Mouse (Mus musculus): ENCODE data around the gene Lbp. TPM values are rescaled to one million over a fixed set of nuclear protein-coding genes. Genes with fewer than 3 reads are reported as not detected.

Gene Lbp
- total RNA-seq, 2 experiments from 2014 or later, result 33.3 to 70.2 TPM

DNA sequence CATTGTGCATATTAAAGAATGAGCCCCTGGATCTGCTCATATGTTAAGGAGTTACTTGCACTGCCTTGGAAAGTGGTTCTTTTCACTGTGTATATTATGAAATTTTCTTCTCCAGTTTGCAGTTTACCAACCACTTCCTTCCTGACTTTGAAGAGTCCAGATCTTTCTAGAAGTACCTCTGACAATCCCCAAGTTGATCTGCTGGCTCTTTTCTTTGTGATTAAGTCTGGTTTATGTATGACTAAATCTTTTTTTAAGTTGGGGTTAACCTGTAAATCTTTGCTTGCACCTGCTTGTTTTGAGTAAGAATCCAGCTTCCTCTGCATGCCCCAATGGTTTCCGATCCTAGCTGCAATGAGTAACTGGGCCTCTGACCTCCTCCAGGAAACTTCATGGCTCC is 6.8 kb downstream of the Lbp start:
- DNase-seq, result no peak

DNA sequence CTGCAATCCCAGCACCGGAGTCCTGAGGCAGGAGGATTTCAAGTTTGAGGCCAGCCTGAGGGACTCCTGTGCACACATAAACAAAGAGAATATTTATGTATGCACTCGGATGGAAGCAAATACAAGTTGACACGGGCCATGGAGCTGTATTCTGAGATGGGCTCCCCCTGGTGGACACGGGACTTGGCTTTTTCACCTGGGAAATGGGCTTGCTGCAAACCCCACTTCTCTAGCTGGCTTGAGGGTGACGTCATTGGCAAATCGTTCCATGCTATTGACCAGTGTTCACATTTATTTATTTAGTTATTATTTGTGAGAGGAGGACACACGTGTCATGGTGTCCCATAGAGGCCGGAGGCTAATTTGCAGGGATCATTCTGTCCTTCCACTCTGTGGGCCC is 10.1 kb downstream of the Lbp start:
- DNase-seq, result no peak

DNA sequence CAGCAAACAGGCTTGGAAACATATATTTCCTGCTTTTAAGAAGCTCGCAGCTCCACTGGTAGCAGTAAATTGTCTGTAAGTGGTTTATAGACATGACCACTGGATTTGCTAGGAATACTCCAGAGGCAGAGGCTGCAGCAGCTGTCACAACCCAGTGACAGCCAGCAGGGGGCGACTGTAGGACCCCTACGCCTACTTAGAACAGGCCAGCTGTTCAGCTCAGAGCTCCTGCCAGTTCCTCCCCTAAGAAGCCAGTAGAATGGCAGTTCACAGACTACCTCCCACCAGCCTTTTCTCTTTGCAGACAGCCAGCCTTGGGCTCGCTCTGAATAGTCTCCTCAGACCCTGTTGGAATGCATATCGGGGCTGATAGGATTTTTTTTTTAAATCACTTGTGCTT is 10.7 kb downstream of the Lbp start:
- peak; percentile 74 for DNase-seq

DNA sequence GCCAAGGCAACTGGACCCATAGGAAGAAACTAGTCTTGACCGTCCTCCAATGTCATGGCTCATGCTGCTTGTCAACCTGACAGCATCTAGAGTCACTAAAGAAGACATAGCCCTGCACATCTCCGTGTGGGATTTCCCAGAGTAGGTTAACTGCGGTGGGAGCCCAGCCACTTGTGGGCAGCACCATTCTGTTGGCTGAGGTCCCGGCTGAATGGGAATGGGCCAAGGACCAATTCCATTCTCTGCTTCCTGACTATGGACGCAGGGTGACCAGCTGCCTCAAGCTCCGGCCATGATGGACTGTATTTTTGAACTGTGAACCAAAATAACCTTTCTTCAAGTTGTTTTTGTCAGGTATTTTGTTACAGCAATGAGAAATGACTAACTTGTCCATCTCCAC is 15.3 kb downstream of the Lbp start:
- no peak for DNase-seq

DNA sequence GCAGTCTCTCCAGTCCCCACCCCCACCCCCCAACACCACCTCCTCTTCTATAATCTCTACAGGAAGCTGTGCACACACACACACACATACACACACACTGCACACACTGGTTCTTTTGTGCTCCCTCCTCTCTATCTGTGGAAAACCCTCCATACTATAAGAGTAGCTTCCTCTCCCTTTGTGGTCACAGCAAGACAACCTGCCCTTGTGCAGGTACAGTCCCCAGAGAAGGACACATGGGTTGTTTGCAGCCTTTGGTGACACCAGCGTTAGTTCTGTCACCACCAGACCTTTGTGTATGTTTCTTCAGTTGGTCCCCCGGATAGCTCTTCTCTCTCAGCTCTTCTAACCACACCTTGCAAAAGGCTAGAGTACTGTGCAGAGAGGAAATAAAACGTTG is 16.6 kb downstream of the Lbp start:
- DNase-seq, result no peak

DNA sequence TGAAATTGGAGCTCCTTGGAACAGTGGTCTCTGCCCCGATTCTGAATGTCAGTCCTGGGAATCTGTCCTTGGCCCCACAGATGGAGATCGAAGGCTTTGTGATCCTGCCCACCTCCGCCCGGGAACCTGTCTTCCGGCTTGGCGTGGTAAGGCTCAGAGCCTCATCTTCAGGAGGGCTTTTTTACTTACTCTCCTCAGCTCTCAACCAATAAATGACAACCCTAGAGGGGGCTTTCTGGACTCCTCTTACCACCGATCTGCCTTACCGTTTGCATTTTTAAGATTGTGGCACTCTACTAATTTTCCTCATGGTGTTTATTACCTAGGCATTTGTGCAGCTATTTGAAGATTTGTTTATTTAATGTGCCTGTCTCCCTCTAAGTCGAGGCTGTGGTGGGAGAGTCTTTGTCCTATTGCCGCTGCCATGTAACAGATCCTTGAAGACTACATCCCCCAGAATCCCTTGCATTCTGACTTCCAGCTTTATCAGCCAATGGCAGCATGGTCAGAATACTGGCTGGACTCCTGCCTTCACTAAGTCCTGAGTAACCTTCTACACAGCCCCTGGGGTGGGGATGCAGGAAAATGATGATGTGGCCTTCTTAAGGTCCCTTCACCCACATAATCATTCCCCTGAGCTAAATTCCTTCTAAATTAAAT is 18.4 kb downstream of the Lbp start:
- DNase-seq, result peak; percentile 25

DNA sequence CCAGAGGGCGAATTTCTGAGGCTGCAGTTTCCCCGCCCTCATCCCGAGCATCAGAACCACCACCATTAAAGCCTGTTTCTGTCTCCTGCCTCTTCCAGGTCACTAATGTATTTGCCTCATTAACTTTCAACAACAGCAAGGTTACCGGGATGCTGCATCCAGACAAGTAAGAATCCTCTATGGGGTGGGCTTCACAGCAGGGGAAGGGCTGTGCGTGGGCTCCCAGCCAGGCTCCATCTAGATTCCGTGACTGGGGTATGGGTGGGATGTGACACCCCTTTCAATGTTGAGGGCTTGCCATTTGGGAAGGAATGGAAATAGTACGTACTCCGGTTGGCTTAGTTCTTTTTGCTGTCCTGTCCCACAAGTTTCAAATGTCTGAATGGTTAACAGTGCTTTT is 19.3 kb downstream of the Lbp start:
- DNase-seq, result no peak

DNA sequence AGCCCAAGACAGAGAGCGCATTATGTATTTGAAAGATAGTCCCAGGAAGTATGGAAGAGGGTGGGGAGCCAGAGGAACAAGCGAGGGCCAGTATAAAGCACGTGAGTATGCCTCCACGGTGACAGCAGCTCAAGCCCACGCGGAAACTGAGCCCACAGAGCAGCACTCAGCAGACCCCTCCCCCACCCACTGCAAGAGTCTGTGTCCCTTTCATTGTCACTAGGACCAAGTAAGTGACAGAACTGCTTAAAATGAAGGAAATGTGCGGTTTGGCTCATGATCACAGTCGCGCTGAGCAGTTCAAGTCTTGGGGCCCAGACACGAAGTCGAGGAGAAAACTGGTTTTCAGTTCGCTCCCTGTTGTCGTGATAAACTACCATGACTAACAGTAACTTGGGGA is 28.1 kb downstream of the Lbp start:
- DNase-seq, result no peak

DNA sequence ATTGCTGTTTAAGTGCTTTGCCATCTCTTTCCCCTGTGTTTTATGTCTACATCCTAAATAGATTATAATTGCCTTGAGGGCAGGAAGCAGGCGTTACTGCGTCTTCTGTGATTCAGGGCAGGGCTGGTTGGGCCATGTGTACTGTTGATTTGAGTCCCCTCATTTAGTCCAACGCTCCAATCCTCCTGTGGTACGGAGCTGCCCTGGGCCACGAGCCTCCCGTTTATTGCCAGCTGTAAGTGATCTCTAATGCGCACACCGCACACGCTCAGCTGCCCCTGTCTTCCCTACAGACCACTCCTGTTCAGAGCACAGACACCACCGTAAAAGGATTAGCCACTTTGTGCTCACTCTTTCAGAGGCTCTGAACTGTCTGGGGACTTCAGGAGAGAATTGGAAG is 31.4 kb downstream of the Lbp start:
- DNase-seq, result no peak

DNA sequence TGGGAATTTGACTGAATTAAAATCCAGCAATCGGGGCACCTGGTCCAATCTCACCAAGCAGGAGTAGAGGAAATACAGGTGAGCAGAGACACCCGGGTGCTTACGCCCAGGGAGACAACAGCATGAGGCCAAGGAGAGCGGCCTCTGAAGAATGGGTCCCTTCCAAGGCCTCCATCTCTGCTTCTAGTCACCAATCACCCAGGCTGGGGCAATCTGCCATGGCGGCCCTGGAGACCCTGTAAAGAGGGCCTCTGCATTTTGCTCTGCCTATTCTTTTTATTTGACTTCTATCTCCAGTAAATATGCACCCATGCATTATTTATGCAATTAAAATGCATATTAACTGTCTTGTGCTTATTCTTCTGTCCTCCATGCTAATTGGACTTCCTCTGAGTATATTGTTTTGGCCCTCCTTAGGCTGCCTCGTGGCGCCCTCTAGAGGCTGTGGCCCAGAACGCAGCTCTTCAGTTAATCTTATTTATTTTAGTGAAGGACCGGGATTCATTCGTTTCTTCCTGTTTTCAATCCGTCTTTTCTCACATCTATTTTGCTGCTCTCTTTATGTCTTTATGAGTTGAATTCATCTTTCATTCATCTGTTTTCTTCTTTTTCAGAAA is 33.8 kb downstream of the Lbp start:
- peak; percentile 77 for DNase-seq

DNA sequence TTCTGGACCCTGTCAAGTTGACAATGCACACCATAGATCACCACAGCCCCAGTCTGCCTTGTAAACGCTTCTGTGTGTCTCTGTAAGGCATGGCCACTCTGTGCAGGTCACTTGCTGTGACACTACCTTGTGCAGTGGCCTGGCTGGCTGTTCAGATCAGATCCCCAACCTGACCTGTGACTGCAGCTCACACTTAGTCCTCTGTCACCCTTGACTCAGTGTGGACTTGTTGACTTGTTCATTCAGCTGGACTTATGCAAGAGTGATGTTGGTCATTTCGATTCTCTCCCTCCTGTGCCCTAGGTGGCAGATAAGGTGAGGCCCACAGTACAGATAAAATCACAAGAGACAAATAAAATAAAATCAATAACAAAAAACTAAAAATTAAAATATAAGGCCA is 35.0 kb downstream of the Lbp start:
- DNase-seq, result no peak

DNA sequence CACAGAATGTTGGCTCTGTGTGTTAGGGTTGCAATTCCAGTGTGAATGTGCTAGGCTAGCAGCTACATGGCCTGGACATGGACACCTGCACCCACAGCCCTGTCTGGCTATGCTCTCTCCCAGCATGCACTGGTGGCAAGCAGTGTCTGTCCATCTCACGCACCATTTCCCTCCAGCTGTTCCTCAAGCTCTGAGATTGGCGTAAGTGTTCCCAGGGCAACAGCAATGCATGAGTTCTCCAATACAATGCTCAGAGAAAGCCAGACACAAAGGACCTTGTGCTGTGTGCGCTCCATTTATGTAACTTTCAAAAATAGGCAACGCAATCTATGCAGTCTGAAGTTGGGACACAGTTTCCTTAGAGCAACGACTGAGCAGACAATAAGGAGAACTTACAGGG is 37.2 kb downstream of the Lbp start:
- no peak for DNase-seq

DNA sequence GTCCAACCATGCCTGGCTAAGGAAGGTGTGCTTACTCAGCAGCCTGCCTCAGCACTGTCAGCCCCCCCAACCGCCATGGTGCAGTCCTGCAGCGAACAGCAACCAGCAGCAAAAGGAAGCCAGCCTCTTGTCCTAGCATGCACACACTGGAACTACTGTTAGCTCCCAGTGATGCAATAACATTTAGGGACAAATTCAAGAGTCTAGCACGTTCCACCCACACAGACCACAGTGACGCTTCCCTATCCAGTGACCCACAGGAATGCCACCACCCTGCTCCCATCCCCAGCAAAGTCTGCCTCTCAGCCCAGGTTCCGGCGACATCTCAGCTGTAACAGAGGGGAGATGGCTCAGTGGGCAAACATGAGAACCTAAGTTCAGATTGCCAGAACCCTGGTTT is 40.2 kb downstream of the Lbp start:
- no peak for DNase-seq

DNA sequence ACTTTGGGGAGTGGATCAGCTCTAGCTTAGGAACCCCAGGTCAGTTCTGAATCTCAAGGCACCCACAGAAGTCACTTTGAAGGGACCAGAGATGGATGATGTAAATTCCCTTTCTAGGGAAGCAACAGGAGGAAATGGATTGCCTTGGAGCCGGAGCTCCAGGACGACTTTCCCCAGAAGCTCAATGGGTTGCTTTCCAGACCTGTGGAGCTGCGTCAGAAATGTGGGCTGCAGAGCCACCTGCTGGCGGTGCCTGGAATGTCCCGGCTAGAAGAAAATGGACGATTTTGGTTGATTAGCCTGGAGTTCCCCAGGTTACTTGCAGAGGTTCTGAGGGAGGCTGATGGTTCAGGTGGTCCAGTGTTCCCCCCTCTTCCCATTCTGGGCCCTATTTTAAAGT is 41.6 kb downstream of the Lbp start:
- peak; percentile 78 for DNase-seq

DNA sequence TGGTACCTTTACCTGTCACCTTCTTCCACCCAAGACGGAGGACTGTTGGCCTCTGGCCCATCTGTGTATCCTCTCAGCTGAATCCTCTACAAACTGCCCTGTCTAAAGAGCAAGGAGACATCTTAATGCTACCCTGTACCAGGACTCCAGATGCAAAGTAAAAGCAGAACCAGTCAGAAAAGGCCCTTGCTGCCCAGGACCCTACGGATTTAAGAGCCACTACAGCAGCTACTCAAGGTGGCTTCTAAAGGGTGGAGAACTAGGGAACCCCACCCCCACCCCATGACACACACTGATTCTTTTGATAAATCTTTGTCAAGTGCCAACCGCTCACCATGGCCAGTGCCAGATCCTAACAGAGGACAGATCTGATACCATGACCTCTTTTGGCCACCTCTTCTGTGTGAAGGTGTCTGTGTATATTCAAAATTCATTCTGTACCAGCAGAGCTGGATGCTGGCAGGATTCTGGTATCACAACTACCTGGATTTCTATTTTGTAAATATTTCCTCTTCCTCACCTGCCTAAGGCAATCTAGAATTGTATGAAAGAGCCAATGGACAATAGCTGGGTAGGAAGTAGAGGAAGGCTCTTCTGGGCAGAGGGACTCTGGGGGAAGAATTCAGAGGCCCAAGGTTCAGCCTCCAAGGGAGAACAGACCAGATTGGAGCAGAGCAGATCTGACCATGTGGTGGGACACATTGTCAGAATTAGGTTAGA is 46.7 kb downstream of the Lbp start:
- DNase-seq, result no peak

DNA sequence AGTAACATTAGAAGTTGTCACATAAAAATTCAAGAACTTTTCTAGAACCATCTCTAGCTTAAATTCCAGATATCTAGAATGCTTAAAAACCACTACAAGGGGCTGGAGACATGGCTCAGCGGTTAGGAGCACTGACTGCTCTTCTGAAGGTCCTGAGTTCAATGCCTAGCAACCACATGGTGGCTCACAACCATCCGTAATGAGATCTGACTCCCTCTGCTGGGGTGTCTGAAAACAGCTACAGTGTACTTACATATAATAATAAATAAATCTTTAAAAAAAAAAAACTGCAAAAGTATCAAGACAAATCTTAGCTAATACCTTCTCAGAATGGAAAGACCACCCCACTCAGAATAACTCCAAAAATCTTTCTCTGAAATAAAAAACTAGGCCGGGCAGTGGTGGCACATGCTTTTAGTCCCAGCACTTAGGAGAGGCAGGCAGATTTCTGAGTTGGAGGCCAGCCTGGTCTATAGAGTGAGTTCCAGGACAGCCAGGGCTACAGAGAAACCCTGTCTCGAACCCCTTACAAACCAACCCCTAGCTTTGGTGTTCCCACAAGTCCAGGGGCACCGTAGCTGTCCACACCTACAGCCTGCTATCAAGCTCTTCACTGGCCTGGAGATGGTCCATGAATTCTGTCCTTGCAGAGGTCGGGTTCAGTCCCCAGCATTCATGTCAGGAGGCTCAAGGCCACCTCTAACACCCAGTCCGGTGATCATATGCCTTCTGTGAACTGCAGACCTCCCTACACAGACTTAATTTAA is 48.2 kb downstream of the Lbp start:
- DNase-seq, result no peak

DNA sequence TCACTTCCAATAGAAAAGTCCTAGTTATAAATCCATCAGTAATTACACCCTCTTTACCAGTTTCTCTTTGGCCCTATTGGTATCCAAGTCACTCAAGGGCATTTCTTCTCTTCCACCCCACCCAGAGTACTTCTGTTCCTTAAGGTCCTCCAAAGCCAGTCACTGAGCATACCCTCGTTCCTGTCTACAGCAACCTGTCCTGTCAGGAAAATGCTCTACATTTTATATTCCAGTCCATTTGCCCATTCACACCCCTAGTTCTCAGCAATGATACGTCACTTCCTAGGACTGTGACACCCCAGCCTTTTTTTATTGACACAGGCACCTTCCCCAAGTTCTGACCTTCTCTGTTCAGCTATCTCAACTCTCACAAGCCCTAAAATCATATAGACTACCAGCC is 48.9 kb downstream of the Lbp start:
- DNase-seq, result no peak

DNA sequence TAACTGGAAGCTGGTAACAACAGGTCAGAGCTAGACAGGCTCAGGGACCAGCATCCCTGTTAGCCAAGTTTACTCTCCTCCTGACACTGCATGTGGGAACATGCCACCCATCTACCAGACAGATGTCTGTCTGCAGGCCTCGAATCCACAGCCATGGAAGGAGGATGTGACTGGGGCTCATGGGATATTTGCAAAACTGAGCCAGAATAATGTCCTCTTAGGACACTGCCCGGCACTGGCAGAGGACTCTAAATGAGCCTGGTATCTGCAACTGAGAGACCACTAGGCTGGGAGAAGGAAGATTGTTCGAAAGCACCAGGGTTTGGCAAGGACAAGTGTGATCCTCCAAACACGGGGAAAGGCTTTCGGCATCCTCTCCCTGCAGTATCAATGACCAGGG is 49.8 kb downstream of the Lbp start:
- no peak for DNase-seq

DNA sequence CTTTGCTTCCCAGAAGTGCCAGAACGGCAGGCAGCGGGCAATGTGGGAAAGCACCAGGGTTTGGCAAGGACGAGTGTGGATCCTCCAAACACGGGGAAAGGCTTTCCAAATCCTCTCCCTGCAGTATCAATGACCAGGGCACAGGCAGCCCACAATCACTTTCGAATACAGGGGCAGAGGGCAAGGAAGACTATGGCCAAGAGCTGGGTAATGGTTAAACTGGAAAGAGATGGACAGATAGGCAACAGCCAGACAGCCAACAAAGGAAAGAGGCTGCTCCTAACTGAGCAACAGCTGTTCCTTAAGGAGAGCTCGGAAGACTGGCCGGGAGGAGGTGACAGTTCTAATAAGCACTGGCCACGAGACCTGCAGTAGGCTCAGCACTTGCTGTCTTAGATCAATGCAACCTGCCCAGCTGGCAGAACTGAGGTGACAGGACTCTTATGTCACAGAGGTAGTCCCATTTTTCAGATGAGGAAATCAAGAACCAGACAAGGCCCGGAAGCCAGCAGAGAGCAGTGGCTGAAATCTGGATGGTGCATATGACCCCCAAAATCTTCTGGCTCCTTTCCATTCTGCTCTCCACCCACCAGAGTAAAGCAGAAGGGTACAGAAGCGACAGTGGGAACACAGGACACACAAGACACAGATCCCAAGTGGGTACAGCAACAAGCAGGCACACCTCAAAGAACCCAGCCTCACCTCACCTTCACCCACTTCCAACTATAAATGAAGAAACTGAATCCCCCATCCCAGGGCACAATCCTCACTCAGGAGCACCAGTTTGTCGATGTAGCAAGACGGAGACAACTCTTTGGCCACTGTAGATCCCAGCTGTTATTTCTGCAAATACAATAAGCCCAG is 53.7 kb downstream of the Lbp start:
- no peak for DNase-seq

DNA sequence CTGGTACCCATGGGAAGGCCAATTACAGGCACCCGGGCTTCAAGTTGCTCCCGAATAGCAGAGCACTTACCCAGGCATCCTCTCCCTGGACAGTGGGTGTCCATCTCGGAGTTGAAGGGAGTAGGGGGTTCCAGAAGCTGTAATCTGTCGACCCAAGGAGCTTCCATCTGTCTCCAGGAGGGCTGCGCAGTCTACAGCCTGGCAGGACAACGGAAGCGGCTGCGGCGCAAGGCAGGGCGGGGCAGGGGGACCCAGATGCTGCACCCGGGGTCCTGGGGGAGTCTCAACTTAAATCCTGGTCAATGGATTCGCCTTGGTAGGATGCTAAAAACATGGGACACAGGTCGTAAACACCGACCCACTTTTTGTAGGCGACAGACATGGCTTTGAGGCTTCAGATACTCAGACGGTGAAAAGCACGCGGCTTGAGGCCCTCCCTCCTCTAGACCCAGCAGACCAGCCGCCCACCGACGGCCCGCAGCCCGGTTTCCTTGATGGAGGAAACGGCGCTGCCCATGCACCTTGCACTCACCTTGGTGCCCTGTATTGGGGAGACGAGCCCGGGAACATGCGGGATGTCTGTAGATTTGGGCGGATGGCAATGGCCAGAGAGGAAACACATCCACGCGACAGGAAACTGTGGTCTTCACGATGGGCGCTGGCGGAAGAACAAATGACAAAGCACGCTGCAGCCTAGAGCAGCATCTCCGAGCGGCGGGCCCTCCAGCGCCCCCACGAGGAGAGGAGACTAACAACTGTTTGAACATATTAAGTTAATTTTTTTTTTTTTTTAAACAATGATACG is 54.8 kb downstream of the Lbp start:
- peak; percentile 90 for DNase-seq

DNA sequence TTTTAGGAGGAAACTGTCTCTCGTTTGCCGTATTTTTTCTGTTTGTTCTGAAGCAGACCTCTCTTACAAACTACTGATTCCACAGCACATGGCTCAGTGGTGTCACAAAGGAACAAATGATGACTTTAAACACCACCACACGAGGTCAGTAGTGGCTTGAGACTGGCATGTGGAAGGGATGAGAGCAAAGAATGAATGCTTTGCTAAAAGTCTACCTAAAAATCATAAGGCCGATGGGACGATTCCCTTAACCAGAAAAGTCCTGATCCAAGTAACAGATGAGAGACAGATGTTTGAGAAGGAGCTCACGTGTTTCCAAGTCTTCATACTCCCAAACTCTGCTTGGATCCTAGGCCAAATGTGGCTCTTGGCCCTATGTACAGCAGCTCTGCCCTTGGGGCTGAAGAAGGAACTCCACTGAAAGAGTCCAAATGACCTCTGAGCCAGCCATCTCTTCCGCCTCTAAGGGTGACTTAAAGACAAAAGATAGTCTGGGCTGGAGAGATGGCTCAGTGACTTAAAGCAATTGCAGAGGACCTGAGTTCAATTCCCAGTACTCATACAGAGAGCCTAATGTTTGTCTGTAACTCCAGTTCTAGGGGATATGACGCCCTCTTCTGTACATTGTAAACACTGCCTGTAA is 55.5 kb downstream of the Lbp start:
- DNase-seq, result no peak

Measured in adrenal gland, postnatal 10 days (tissue).